Mouse (Mus musculus) right cerebral cortex, adult 18-20 months (tissue): ENCODE results near the gene 1700066M21Rik.

Source experiments
- DNase-seq: peaks from one replicate; pipeline ENCODE4 v3.0.0; 2022; ENCODE audit warnings: mixed read lengths

1700066M21Rik gene

DNA sequence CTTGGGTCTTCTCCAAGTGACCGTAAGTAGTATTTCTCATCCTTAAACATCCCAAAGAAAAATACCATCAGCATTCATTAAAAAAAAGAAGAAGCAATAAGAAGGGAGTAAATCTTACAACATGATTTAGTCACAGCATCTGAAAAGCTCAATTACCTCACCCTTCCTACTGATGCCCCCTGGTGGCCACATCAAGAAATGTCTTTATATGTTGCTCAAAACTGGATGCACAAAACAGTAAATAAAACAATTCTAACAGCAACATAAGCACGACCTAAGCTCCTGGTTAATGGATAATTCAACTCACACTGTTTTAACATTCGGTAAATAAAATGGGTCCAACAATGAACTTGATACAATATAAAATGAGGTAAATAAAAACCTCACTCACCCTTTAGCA is 16.6 kb downstream of the 1700066M21Rik start:
- DNase-seq = peak; percentile 62

DNA sequence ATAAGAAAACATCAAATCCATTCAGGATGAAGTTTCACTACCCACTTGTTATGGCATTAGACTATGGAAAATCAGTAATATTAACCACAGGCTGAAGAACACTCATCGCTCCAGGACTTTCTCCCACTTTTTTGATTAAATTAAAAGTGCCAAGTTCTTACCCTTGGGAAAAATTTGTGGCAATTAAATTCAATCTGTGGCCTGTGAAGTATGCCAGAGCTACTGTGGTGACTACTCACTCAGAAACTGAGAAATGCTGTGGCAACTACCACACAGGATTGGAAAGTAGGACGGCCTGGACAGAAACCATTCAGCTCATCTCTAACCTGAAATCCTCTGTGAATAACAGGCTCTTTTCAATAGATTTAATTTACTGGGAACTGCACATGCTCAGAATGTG is 22.9 kb downstream of the 1700066M21Rik start:
- no peak for DNase-seq

DNA sequence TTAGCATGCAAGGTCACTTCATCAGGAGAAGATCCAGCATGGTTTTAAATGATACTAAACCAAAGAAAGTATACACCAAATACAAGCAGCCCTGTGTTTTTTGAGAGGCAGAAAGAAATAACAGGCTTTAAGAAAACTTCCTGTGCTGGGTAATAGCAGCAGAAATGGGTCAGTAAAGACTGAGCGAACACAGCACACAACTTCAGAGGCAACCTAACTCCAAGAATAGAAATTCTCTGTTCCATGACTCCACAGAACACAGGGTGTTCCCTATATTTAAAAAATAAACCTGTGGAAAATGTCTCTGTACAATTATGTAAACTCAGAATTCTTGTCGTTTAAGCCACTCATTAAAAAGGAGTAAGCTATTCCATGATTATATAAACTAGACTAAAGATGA is 23.5 kb downstream of the 1700066M21Rik start:
- DNase-seq = no peak

DNA sequence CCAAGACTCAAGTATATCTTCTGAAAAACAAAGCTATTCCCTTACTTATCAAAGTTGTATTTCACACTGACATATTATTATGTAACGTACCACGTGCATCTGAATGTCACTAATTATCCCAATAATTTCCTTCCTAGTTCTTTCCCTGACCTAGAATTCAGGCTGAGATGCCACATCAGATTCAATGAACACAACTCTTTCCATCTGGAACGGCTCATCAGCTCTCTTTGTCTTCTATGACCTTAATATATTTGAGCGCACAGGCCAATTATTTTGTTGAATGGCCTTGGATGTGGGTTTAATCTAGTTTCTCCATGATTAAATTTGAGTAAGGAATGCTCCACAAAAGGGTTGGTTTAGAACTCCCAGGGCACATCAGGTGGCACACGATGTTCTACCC is 24.7 kb downstream of the 1700066M21Rik start:
- no peak for DNase-seq

DNA sequence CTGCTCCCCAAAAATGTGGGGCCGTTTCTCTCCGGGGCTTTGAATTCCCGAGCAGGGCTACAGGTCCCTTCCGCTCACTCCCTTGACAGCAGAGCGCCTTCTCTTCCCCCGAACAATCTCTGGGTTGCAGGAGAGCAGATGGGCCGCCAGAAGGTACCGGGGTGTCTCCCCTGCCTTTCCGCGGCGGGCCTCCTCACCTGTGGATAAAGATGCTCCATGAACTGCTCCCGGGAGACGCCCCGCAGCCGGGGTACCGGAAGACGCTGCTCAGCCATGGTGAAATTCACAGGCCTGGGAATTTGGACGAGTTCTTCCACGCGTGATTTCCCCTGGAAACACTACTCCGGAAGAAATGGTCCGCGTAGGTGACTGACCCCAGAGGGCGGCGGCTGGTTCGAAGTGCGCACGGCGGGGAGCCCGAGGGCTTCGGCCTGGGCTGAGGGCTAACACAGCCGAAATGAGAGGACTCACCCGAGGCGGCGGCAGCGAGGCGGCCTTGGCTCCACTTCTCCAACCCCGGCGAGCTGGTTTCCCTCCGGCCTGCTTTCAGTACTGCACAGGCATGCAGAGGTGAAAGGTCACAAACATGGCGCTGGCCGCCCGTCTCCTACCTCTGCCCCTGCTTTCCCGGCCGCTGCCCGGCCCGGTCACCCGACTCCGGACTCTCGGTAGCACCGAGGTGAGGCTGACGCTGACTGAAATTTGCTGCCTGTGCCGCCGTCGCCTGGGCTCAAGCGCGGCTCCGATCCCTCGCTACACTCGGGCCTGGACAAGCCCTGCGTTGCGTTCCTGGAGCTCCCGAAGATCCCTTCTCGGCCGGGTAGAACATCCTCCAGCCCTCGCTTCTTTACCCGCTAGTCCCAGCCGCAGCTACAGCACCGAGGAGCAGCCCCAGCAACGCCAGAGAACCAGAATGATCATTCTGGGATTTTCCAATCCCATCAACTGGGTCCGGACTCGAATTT is 29.0 kb downstream of the 1700066M21Rik start, which contains the start of the genes Maip1 and Tyw5:
Maip1 (plus strand) TSS at position 142 of the 965 bp plus-strand sequence.
Tyw5 (minus strand) TSS at position 915 of the 965 bp plus-strand sequence.
- peak; percentile 82 for DNase-seq

DNA sequence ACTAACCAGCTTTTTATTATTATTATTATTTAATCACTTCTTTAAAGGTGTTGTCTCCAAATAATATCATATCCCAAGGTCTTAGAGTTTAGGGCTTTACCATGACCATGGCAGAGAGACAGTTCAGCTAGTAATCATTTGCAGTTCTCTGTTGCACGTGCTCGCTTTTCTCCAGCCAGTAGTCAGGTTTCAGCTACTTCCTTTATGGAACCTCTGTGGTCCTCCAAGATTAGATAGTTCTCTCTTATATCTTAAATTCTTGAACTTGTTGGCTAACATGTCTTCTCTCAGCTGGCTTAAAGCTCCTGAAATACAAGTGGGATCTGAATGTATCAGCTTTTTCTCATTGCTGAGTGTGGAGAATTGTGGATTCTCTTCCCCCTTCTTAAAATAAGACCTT is 31.6 kb downstream of the 1700066M21Rik start:
- no peak for DNase-seq

DNA sequence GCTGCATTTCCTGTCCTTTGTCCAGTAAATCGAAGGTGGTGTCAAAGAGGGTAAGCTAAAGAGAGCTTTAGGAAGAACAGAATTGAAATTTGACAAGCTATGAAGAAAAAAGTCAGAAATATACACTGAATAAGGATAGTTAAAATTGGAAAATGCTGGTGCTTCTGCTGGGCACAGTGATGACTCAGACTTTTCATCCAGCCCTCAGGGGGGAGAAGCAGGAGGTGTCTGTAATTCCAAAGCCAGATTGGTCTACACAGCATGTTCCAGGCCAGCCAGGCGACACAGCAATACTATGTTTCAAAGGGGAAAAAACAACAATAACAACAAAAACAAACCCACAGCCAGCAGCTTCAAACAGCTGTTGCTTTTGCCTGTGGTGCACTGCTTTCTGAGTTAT is 36.0 kb downstream of the 1700066M21Rik start:
- peak; percentile 35 for DNase-seq

DNA sequence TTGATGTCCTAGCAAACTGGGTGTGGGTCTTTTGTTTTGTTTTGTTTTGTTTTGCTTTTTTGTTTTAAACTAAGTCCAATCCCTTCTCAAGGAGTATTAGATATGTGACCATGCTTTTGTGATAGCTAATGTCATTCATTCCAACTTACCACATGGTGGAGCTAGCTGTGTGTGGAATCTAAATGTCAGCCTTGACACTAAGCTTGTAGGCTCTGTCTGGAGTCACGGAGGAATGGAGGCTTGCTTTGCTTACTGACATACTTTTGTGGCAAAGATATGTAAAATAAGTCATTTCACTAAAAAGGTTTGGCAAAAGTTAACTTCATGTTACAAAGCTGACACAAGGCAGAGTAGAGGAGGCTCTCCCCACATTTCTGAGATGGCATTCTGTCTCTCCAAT is 46.3 kb downstream of the 1700066M21Rik start:
- DNase-seq = no peak

DNA sequence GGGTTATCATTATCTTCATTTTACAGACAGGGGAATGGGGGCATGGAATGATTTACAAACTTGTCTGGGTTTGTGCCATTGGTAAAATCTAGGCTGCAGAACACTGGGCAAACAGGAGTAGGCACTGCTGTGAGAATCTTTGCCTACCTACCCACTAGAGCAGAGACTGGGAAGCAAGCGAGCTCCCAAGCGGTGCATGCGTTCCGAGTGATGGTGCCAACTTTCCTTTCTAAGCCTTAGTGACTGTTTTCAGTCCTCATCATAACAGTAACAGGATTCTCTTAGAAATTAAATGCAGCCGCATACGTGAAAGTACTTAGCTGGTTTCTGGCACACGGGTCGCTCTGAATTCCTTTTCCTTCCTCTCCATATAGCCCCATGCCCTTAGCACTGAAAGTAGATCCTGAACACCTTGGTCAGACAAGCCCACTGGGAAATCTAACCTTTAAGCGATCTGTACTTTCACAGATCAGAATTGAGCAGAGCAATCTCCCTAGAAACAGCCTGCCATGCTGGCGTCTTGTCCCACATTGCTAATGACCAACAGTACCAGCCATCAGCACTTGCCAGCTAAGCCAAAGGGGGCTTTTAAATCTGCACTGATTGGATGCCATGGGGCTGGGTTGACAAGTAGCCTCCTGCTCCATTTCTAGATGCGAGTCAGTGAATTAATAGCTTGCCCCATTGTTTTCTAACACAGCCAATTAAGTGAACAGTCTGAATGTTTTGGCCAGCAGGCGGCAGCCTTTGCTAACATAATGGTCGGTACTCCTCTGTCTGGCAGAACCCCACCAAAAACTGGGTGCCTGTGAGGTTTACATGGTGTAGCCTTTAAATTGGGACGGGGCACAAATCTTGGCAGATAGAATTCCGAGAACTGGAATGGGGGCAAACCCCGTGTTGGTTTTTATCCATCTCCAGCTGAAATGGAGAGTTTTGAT is 51.2 kb downstream of the 1700066M21Rik start:
- peak; percentile 88 for DNase-seq

DNA sequence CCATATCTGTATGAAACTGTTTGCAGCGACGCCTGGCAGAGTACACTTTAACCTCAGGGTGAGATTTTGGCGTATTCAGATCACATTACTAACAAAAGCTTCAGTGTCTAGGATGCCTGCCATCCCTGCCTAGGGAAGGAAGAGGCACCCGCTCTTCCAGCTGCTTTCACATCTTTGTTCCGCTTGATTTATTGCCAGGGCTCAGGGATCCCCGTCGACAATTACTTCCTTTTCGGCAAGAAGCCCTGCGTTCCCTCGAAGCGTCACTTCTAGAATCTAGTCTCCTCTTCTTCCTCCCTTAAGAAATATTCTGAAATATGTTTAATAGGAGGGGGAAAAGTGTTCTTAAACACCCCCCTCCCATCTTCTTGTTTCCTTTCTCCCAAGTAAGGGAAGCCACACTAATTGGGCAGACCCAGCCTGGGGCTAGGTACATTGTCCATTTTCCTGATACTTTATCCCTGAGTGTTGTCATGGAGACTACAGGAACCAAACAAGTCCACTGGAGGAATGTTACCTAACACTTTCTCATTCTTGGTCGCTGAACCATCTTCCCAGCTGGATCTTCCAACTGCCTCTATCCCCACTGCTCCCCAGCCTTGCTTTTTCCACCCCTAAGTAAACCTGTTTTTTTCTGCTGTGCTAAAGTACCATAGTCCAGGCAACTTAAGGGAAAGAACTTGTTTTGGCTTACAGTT is 52.5 kb downstream of the 1700066M21Rik start:
- peak; percentile 13 for DNase-seq

DNA sequence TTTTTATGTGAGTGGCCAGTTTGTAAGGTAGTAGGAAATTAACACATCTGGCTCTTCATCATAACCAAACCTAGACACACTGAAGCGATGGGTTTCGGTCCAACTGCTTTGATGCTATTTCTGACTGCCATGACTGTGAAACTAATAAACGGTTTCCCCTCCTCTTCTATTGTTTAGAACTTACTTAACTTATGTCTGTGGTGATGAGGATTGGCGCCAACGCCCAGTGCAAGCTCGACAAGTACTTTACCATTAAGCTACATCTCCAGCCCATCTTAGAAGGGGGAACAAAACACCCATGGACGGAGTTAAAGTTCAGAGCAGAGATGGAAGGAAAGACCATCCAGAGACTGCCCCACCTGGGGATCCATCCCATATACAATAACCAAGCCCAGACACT is 55.7 kb downstream of the 1700066M21Rik start:
- no peak for DNase-seq
